Mouse (Mus musculus): ENCODE results near the gene Crispld2. TPM values are rescaled to one million over a fixed set of nuclear protein-coding genes. Genes with fewer than 3 reads are reported as not detected.

Gene Crispld2
- total RNA-seq, 2 experiments from 2014 or later, result 21.7 to 25.7 TPM

GRCm38 (mm10) chr8:120026199-120026598 is 34.0 kb downstream of the Crispld2 start:
- no peak for DNase-seq (ENCODE audit: low spot score)
- intact Hi-C loops (cut with DNase I), result no loop called here

GRCm38 (mm10) chr8:120026991-120027390 is 34.8 kb downstream of the Crispld2 start:
- intact Hi-C loops (cut with DNase I), result no loop called here
- no peak for DNase-seq (ENCODE audit: low spot score)

- intact Hi-C loops (cut with DNase I), result no loop called here
- DNase-seq (ENCODE audit: low spot score), result no peak
Measured at GRCm38 (mm10) chr8:120030447-120030846, 38.2 kb downstream of the Crispld2 start.

- intact Hi-C loops (cut with DNase I), result no loop called here
- no peak for DNase-seq (ENCODE audit: low spot score)
Measured at GRCm38 (mm10) chr8:120032549-120033208, 40.4 kb downstream of the Crispld2 start.

GRCm38 (mm10) chr8:120034471-120034870 is 42.2 kb downstream of the Crispld2 start:
- intact Hi-C loops (cut with DNase I), result no loop called here
- DNase-seq (ENCODE audit: low spot score), result peak; percentile 19

GRCm38 (mm10) chr8:120036111-120036510 is 43.9 kb downstream of the Crispld2 start:
- intact Hi-C loops (cut with DNase I), result no loop called here
- no peak for DNase-seq (ENCODE audit: low spot score)

- no peak for DNase-seq (ENCODE audit: low spot score)
- intact Hi-C loops (cut with DNase I), result no loop called here
Measured at GRCm38 (mm10) chr8:120036578-120036977, 44.3 kb downstream of the Crispld2 start.

GRCm38 (mm10) chr8:120037199-120037598 is 45.0 kb downstream of the Crispld2 start:
- no peak for DNase-seq (ENCODE audit: low spot score)
- intact Hi-C loops (cut with DNase I), result no loop called here

GRCm38 (mm10) chr8:120037611-120038010 is 45.4 kb downstream of the Crispld2 start:
- DNase-seq (ENCODE audit: low spot score), result no peak
- intact Hi-C loops (cut with DNase I), result no loop called here

- no peak for DNase-seq (ENCODE audit: low spot score)
- intact Hi-C loops (cut with DNase I), result no loop called here
Measured at GRCm38 (mm10) chr8:120038741-120039140, 46.5 kb downstream of the Crispld2 start.

- no peak for DNase-seq (ENCODE audit: low spot score)
- intact Hi-C loops (cut with DNase I), result no loop called here
Measured at GRCm38 (mm10) chr8:120039313-120039919, 47.2 kb downstream of the Crispld2 start.

- intact Hi-C loops (cut with DNase I), result loop anchor here (5.0 kb wide), 1 partner anchor 39 kb away; no protein-coding TSS in a partner anchor
- DNase-seq (ENCODE audit: low spot score), result peak; percentile 71
Measured at GRCm38 (mm10) chr8:120040861-120041260, 48.6 kb downstream of the Crispld2 start.

GRCm38 (mm10) chr8:120042542-120043312 is 50.5 kb downstream of the Crispld2 start:
- intact Hi-C loops (cut with DNase I), result loop anchor here (5.0 kb wide), 1 partner anchor 40 kb away; no protein-coding TSS in a partner anchor
- no peak for DNase-seq (ENCODE audit: low spot score)

- DNase-seq (ENCODE audit: low spot score), result no peak
- intact Hi-C loops (cut with DNase I), result loop anchor here (5.0 kb wide), 1 partner anchor 43 kb away; no protein-coding TSS in a partner anchor
Measured at GRCm38 (mm10) chr8:120044907-120045306, 52.7 kb downstream of the Crispld2 start.

GRCm38 (mm10) chr8:120045471-120045870 is 53.2 kb downstream of the Crispld2 start:
- no peak for DNase-seq (ENCODE audit: low spot score)
- intact Hi-C loops (cut with DNase I), result no loop called here

GRCm38 (mm10) chr8:120046258-120047020 is 54.2 kb downstream of the Crispld2 start:
- peak; percentile 91 for DNase-seq (ENCODE audit: low spot score)
- intact Hi-C loops (cut with DNase I), result no loop called here

GRCm38 (mm10) chr8:120049949-120050348 is 57.7 kb downstream of the Crispld2 start:
- intact Hi-C loops (cut with DNase I), result no loop called here
- DNase-seq (ENCODE audit: low spot score), result no peak

GRCm38 (mm10) chr8:120050376-120050775 is 58.1 kb downstream of the Crispld2 start:
- intact Hi-C loops (cut with DNase I), result no loop called here
- no peak for DNase-seq (ENCODE audit: low spot score)

- intact Hi-C loops (cut with DNase I), result no loop called here
- DNase-seq (ENCODE audit: low spot score), result no peak
Measured at GRCm38 (mm10) chr8:120051006-120051405, 58.8 kb downstream of the Crispld2 start.

- DNase-seq (ENCODE audit: low spot score), result no peak
Measured at GRCm38 (mm10) chr8:120051908-120052307, 59.7 kb downstream of the Crispld2 start.

More at GRCm38 (mm10) chr8:120051908-120052307, 59.7 kb downstream of the Crispld2 start:
- intact Hi-C loops (cut with DNase I), result no loop called here

Data from heart, postnatal 25 days (tissue).